ENCODE assay signal across 8 mouse cellular contexts in genomic region chr19:41801742-41802369, GRCm38 (mm10). TPM values are rescaled to one million over a fixed set of nuclear protein-coding genes. Genes with fewer than 3 reads are reported as not detected.
DNase-seq lines count a peak whose midpoint lies in the region; ATAC-seq lines count a peak whose summit lies in the region.

Gene Arhgap19 (minus strand): TSS chr19:41802047.

- DNase-seq in adrenal gland, adult 18-20 months (ENCODE audit: low spot score in 2 of 2), result peak; percentile 79 to 80
- peak; percentile 96 for DNase-seq in embryo, embryonic 11 days
- peak; percentile 93 for DNase-seq in gastrocnemius, postnatal 25 days
- peak; percentile 86 for DNase-seq in intestine, embryonic 14.5 days (ENCODE audit: low spot score)
- peak; percentile 90 to 98 for DNase-seq in left cerebral cortex, postnatal 14 days (ENCODE audit: low spot score in 2 of 2)
- DNase-seq in mesoderm, embryonic 11.5 days (ENCODE audit: low read depth, low spot score), result peak; percentile 95
- peak; percentile 85 to 94 for DNase-seq in right cerebral cortex, postnatal 36 days (ENCODE audit: low spot score in 2 of 2)
- DNase-seq in yolk sac, embryonic 10.5 days (ENCODE audit: low spot score), result peak; percentile 92

- H3K9ac ChIP-seq in intestine, embryonic 14.5 days (ENCODE audit: low read length), result peak within 1 kb of the TSS; percentile 86

- no peaks in the 10 kb centered on the region for H3K36me3 ChIP-seq in intestine, embryonic 14.5 days (ENCODE audit: control insufficient read depth, insufficient read depth, low read length)

- H3K4me2 ChIP-seq in intestine, embryonic 14.5 days (ENCODE audit: low read length), result peak within 1 kb of the TSS; percentile 88

- H3K4me1 ChIP-seq in intestine, embryonic 14.5 days (replicated peaks; ENCODE audit: control insufficient read depth, insufficient read depth, low read length), result peaks cover 11% of the 10 kb centered on the region

- peak within 1 kb of the TSS; percentile 95 for H3K4me3 ChIP-seq in intestine, embryonic 14.5 days (ENCODE audit: low read depth, low read length)

- peak; percentile 98 for ATAC-seq in intestine, embryonic 14.5 days (replicated peaks; ENCODE audit: low FRiP score, low TSS enrichment, low read depth)

- intact Hi-C loops in left cerebral cortex, postnatal 14 days (cut with DNase I), result loop anchor here (5.0 kb wide), 1 partner anchor 45 kb away; the partner anchor contains the start of gene Frat2

- under 1% methylated on average over 48 of the region's 48 CpGs for WGBS in intestine, embryonic 14.5 days

- H3K27ac ChIP-seq in intestine, embryonic 14.5 days (ENCODE audit: low read depth), result peak within 1 kb of the TSS; percentile 52; the same call in 1 of the 2 replicates

- H3K9me3 ChIP-seq in intestine, embryonic 14.5 days (ENCODE audit: control insufficient read depth, low read length), result no peaks in the 10 kb centered on the region

- no peaks in the 10 kb centered on the region for H3K27me3 ChIP-seq in intestine, embryonic 14.5 days (replicated peaks; ENCODE audit: control insufficient read depth, insufficient read depth, low read length)

RNA-seq across cellular contexts. Expression of gene Arhgap19, which starts in this region (rescaled TPM):
- total RNA-seq in adrenal gland, adult 18-20 months (2021), result 1 to 10 TPM; 4.2 to 4.8 TPM
- 1 to 10 TPM; 6.1 to 8.1 TPM for total RNA-seq in gastrocnemius, postnatal 25 days (2021)
- polyA plus RNA-seq in intestine, embryonic 14.5 days (2014; fragmentation: Nextera tagmentation; extraction: Ambion mirVana), result 25.5 and 29.0 TPM in 2 replicates
- 1 to 10 TPM; 3.0 TPM for total RNA-seq in left cerebral cortex, postnatal 14 days (2021)

Comparison
In these comparisons a context has a peak if more than half of its experiments do, and no peak if none do; other contexts are left out.
1. Peak in every context shown above with its lines: DNase-seq, ATAC-seq, H3K4me3 ChIP-seq and H3K27ac ChIP-seq.